Mouse (Mus musculus) thymus, adult 2 months (tissue): Measurements from ENCODE around the gene Phkg1.

ENCODE experiments used
- CTCF ChIP-seq: fragments of 200-500 bp; IDR thresholded peaks from 2 replicates; pipeline ENCODE4 v1.5.1; 2012; ENCODE audit warnings: mild to moderate bottlenecking, control low read depth, low read length, moderate library complexity, borderline replicate concordance; ENCODE audit not compliant: control insufficient read depth, poor library complexity, insufficient read depth; ENCODE audit errors: extremely low read depth
- POLR2A ChIP-seq: fragments of 200-500 bp; IDR thresholded peaks from 2 replicates; pipeline ENCODE4 v1.6.1; 2012; ENCODE audit warnings: mild to moderate bottlenecking, low read length, control low read depth, moderate library complexity; ENCODE audit not compliant: control insufficient read depth, poor library complexity, insufficient read depth; ENCODE audit errors: extremely low read depth

GRCm38 (mm10) chr5:129886911-129887636 is 11.3 kb downstream of the Phkg1 start, which contains the start of gene Chchd2:
- TF ChIP-seq CTCF (no peak), POLR2A (peak; percentile 71)
